Comparison of ENCODE assay signal across 28 mouse cellular contexts in the genomic region with DNA sequence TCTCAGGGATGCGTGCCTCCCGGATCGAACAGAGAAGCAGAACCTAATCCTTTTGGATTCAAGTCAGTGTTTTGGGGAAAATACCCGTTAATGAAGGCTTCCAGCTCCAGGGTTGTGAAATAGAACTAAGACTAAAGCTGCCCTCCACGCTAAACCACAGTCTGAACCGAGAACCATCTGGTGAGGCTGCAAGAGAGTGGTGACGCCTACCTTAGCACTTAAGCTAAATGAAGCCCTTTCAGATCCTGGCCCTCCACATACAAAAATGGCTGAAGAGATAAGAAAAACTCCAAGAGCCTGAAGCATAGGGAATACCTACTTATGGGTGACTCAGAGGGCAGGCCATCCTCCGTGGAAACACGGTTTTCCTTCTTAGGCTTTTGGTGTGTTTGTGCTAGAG.
DNase-seq lines count a peak whose midpoint lies in the region; TF ChIP-seq lines count a peak whose summit lies in the region.
"Had no signal": no experiment of that assay in that cellular context is flagged by ENCODE, and none has a peak within 500 bp of the region (broad histone marks: within the 10 kb centered on the region; RNA-seq: fewer than 3 reads in every experiment).

No protein-coding gene starts in this region.

- TF ChIP-seq CTCF in lung, adult 2 months (IDR thresholded peaks at IDR 0.05; ENCODE audit: insufficient read depth, low read length) = no peak

- no peak for TF ChIP-seq POLR2A in lung, adult 2 months (IDR thresholded peaks at IDR 0.05; ENCODE audit: borderline replicate concordance, extremely low read depth, low read depth, low read length)

- peaks cover 25% of the 10 kb centered on the region for H3K4me1 ChIP-seq in lung, adult 2 months (ENCODE audit: control insufficient read depth, insufficient read depth, low read length)
- H3K4me1 ChIP-seq: forebrain, embryonic 13.5 days; hindbrain, embryonic 10.5 days; hindbrain, embryonic 15.5 days; limb, embryonic 15.5 days; neural tube, embryonic 15.5 days had no signal

- H3K4me3 ChIP-seq in lung, adult 2 months (replicated peaks; ENCODE audit: extremely low read depth, low read depth, low read length) = no peak overlapping the region
- H3K4me3 ChIP-seq: forebrain, embryonic 13.5 days; heart, embryonic 13.5 days; hindbrain, embryonic 10.5 days; hindbrain, embryonic 15.5 days; limb, embryonic 15.5 days; liver, embryonic 13.5 days; neural tube, embryonic 15.5 days had no signal

- 61% methylated on average over 9 of the region's 9 CpGs for WGBS in lung, adult 2 months

- peak; percentile 22 for DNase-seq in layer of hippocampus, adult 11-12 months (ENCODE audit: low spot score)
- DNase-seq in layer of hippocampus, postnatal 36 days = no peak
- DNase-seq in right cerebral cortex, adult 2 months (ENCODE audit: low spot score in 2 of 2) = peak; percentile 18 to 24
- DNase-seq in right cerebral cortex, postnatal 14 days = no peak
- DNase-seq in brain, adult 2 months (ENCODE audit: low read depth, low spot score) = peak; percentile 64
- peak; percentile 69 for DNase-seq in naive thymus-derived CD4-positive, alpha-beta T cell, adult 2 months (ENCODE audit: low read depth)
- DNase-seq in lung, adult 2 months = no peak
- no peak for DNase-seq in adrenal gland, adult (ENCODE audit: inconsistent age in 2 of 2, low spot score in 1 of 2)
- DNase-seq: adrenal gland, postnatal 25 days; B cell, adult 2 months; cerebellum, adult 8-10 months; cerebellum, postnatal 36 days; heart, postnatal 10 days; kidney, adult 11 months; kidney, postnatal 14 days; liver, embryonic 13.5 days; lung, embryonic 14.5 days; lung, postnatal 14 days; midbrain, embryonic 14.5 days; retina, postnatal 1 day; thymus, adult 18-20 months; thymus, postnatal 4 days had no signal

Comparison
In these comparisons a context has a peak if more than half of its experiments do, and no peak if none do; other contexts are left out.
1. DNase-seq: peak in layer of hippocampus, adult 11-12 months (single experiment), right cerebral cortex, adult 2 months (2 of 2), brain, adult 2 months (single experiment) and naive thymus-derived CD4-positive, alpha-beta T cell, adult 2 months (single experiment); none in layer of hippocampus, postnatal 36 days (0 of 2), right cerebral cortex, postnatal 14 days (single experiment), lung, adult 2 months (single experiment) and adrenal gland, adult (0 of 2).